Mouse (Mus musculus) right cerebral cortex, postnatal 25 days (tissue): Measurements from ENCODE around the gene Sh3kbp1.
A peak's percentile ranks its signal among the peaks of the same experiment; 100 is the strongest.

Experiments
- DNase-seq: peaks from one replicate; pipeline ENCODE4 v3.0.0; 2022

Gene Sh3kbp1

GRCm38 (mm10) chrX:159850722-159851121 lies 223.7 kb downstream of the Sh3kbp1 start:
- DNase-seq, result no peak

DNA sequence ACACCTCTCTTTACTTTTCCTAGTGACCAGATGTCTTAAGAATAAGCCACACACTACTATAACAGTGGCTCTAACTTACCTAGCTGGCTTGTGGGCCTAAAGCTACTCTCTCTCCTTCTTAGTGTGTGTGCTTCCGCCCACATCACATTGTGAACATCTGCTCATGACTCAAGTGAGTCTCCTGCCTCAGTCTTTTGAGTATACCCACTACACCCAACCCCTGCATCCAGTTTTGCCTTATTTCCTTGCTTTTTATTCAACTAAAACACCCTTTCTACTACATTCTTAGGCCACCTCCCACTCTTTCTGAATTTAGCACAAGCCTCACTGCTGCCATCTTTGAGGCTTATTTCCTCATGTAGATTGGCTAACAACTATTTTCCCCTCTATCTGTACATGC lies 229.8 kb downstream of the Sh3kbp1 start:
- DNase-seq, result no peak

DNA sequence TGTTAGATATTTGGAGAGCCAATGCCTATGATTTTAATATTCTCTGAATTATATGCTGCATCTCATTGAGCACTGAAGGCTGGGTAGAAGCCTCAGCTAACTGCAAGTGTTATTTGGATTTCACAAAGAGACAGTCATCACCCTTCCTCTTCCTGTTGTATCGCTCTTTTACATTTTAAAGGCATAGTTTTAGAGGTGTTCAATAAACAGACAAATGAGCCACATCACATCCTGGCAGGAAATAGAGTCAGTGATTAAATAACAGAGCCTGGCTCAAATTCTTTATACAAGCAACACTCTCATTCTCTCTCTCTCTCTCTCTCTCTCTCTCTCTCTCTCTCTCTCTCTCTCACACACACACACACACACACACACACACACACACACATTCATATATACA lies 231.1 kb downstream of the Sh3kbp1 start:
- DNase-seq, result no peak

DNA sequence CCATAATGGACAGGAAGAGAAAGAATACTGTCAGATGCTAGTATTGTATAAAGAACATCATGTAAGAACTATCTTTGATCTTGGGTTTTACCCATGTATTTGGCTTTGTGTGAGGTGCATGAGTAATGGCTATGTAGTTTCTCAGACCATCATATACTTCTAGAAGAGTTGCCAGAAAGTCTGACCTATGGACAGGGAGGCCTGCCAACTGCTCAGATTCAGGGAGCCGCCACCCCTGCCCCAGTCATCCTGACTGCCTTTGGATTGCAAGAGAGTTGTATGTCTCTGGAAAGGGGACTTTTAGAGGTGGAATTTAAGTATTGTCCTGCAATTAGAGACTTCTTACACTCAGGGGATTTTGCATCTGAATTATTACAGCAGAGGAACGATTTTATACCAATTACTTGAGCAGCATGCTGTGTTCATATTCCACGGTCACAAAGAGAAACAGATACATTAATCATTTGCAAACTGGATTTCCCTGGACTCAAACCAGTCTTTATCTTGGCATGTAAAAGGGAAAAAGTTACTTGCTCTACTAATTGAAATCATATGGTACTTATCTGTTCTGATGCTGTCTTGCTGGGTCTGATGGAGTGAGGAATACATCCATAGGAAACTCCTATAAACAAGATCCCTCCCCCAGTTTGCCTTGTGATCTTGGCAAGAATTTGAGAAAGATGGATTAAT lies 233.9 kb downstream of the Sh3kbp1 start:
- DNase-seq, result no peak

GRCm38 (mm10) chrX:159867660-159868059 lies 240.6 kb downstream of the Sh3kbp1 start:
- DNase-seq, result no peak

DNA sequence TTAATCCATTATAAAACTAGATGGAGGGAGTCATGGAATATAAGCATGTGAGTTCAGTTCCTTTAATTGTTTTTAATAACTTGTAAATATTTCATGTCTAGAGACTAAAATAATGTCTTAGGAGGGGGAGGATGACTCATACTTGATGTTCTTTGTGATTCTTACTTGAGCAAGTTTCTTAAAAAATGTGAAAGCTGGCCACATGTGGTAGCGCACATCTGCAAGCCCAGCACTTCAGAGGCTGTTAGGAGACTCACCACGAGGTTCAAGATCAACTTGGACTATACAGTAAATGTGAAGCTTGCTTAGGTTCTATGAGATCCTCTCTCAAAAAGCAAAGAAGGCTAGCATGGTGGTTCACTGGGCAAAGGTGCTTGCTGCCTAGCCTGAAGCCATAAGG lies 245.4 kb downstream of the Sh3kbp1 start:
- DNase-seq, result no peak

- DNase-seq, result no peak
Measured at GRCm38 (mm10) chrX:159877770-159878169, 250.7 kb downstream of the Sh3kbp1 start.

- no peak for DNase-seq
Measured at GRCm38 (mm10) chrX:159879455-159879854, 252.4 kb downstream of the Sh3kbp1 start.

DNA sequence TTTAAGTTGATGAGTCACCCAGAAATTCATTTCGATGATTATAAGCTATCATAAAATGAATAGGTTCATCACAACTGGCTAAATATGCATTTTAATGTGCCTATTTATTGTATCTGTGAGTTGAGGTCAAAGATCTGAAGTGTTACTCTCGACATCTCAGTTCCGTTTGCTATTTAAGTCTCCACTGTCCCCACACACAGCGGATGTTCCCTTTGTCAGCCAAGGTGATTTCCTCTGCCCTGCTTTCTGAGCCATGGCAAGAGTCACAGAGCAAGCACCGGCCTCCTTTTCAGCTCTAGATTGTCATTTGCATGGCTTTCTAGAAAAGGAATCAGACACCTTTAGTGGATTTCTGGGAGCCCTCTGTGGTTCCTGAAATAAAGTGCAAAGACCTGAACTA lies 254.5 kb downstream of the Sh3kbp1 start:
- DNase-seq, result no peak

DNA sequence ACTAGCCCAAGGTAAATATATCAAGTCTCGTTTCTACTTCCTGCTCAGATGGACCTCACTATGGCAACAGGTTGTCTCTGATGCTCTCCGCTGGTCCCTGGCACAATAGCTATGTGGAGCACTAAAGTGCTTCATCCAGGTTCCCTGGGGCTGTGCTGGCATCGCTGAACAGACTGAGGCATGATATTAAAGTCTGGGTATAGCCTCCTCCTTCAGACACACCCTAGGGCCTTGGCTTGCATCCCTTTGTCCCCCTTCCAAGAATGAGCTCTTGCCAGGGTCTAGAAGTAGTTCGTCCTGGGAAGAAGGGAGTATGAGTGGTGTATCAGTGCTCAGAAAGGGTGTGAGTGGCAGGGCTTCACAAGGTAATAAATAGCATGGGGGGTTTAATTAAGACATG lies 269.5 kb downstream of the Sh3kbp1 start:
- no peak for DNase-seq

- DNase-seq, result no peak
Measured at GRCm38 (mm10) chrX:159898110-159898509, 271.0 kb downstream of the Sh3kbp1 start.

- no peak for DNase-seq
Measured at GRCm38 (mm10) chrX:159899121-159899520, 272.0 kb downstream of the Sh3kbp1 start.

DNA sequence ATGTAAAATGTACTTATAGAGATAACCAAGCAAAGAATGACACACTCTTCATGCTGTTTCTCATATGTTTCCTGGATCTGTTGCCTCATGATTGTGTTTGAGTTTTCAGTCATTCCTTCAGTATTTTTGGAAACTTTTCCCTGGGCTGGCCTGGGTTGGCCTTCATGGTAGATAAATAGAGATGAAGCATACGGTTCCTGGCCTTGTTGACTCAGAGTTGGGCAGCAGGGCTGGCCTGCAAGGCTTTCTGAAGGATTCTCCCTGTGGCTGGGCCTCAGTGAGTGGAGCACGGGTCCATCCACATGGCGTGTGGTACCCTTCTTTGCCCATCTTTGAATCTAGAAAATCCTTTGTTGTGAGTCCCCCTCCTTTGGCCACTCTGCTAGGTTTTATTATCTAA lies 276.3 kb downstream of the Sh3kbp1 start:
- DNase-seq, result no peak

DNA sequence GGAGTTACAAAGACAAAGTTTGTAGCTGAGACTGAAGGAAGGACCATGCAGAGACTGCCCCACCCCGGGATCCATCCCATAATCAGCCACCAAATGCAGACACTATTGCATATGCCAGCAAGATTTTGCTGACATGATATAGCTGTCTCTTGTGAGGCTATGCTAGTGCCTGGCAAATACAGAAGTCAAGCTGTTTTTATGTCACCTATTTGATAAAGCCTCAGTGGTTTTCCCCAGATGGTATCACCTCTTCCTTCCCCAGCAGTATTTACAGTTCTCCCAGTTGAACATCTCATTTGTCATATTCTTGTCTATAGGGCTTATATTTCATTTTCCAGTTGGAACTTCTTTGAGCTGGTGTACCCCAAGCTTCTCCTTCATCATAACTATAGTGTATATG lies 280.6 kb downstream of the Sh3kbp1 start:
- DNase-seq, result no peak

DNA sequence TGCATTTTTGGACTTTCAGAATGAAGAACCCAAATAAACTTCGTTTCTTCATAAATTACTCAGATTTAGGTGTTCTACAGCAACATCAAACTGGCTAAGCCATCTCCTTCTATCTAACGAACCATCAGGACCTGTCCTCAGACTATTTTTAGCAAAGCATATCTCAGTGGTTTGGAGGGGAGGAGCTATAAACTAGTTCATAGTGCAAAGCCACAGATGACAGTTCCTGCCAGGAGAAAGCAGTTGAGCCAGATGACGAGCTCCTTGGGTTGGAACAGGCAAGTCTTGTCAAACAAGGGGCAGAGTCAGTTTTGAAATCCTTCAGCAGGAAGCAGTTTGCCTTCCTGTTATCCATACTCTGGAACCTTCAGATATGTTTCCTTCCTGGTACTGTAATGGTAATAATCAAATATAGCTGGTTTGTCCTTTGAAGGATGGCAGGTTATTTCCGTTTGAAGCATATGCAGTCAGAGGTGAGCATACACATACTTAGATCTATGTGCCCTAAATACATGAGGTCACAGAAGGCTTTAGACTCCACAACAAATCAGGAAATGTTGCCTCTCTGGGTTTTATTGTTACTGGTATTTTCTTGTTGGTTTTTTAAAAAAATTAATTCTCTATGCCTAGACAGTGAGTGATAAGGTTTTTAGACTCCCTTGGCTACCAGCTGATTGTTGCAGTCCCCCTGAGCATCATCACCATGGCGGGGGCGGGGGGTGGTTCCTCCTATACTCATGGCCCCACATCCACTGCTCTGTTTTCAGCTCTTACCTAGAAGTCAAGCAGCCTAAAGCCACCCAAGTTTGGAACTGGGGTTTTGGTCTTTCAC lies 282.6 kb downstream of the Sh3kbp1 start:
- no peak for DNase-seq

DNA sequence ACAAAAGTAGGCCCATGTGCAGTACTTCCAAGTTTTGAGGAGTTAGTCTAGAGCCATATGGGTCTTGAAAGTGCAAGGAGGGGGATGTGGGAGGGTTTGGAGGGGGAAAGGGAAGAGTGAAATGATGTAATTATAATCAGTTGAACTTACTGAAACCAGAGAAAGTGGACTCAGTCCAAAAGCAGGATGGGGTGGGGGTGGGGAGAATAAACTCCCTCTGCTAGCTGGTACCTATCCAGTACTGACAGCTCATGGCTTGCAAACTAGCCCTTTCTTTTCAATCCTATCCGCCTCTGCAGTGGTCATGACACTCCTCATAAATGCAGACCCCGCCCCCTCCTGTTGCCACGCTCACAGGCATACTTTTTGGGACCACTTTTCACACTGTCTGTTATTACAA lies 283.5 kb downstream of the Sh3kbp1 start:
- DNase-seq, result no peak

DNA sequence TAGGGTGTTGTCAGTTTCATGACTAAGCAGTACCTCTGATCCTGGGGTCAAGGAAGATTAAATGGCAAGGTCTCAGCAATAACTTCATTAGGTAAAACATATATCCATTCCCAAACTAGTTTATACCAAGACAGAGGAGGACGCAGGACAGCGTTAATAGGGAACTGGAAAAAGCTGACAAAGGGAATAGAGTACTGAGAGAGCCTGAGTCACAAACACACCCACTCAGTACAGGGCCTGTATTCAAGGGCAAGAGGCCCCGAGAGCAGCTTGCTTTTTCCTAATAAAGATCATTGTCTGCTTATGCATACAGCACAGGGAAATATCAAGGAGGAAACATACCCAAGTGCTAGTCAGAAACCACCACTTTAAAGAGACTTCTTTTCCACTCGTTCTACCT lies 284.5 kb downstream of the Sh3kbp1 start:
- no peak for DNase-seq

- DNase-seq, result no peak
Measured at GRCm38 (mm10) chrX:159912061-159912460, 285.0 kb downstream of the Sh3kbp1 start.

DNA sequence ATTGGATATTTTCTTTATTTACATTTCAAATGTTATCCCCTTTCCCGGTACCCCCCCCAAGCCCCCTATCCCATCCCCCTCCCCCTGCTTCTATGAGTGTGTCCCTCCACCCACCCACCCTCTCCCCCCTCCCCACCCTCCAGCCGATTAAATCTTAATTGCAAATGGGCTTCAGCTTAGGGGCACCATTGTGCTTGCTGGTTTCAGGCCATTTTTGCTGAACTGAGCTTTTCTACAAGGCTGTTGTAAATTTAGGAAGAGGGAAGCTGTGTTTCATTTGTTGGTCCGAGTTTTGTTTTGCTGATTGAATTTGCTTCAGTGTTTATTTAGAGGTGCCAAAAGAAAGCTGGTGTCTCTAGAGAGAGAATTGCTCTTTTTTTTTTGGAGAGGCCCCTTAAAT lies 286.4 kb downstream of the Sh3kbp1 start:
- DNase-seq, result no peak

DNA sequence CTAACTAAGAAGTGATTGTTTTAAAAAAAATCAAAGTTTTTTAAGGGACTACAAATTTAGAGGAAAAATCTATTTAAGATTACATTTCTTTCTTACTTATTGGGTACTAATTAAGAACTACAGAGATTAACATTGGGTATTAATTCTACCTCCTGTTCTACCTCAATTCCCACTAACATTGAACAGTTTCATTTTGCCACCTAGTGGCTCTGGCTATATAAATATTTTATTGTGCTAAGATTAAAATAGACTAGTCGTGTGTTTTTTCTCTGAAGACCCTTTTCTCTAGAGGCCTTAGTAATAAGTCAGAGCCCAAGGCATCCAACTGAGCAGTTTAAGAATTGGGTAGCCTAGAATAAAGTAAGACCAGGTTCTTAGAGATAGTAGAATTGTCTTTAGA lies 288.1 kb downstream of the Sh3kbp1 start:
- DNase-seq, result no peak

DNA sequence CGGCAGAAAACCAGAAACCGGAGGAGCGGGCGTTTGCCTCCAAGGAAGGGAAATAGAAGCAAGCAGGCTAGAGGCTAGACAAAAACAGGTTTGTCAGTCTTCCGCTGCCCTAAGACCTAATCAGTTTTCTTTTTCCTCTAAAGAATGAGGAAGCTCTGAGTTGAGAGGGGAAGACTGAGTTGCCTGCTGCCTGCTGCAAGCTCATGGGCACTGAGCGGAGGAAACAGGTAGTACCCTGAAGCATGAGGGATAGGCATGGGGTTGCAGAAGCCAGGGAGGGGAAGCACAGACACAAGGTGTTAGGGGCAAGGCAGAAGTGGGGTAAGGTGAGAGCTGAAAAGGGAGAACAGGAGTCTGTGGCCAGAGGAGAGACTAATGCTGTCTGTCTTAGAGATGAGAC lies 297.7 kb downstream of the Sh3kbp1 start:
- no peak for DNase-seq

GRCm38 (mm10) chrX:159928165-159928564 lies 301.1 kb downstream of the Sh3kbp1 start:
- no peak for DNase-seq

GRCm38 (mm10) chrX:159928834-159929233 lies 301.8 kb downstream of the Sh3kbp1 start:
- no peak for DNase-seq

DNA sequence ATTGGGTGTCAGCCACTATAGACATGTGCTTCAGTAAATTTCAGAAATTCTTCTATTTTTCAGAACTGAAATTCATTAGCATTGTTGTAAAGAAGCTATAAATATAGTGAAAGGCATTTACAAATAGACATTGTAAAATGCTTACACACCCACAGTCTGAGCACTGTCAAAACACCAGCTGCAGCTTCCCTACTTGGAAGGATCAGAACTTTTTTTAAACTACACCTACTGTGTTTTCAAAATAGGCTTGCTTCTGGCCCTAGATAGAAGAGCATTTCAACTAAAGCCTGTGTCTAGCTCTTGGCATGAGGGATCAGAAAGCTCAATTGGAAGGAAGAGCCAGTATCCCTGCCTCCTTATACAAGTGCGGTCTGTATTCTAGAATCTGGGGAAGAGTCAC lies 305.0 kb downstream of the Sh3kbp1 start:
- DNase-seq, result peak; percentile 7

GRCm38 (mm10) chrX:159942569-159942968 lies 315.5 kb downstream of the Sh3kbp1 start:
- DNase-seq, result no peak
